Mouse (Mus musculus): ENCODE results near the gene Olfr1209. TPM values are rescaled to one million over a fixed set of nuclear protein-coding genes. Genes with fewer than 3 reads are reported as not detected.

The Olfr1209 gene
- polyA plus RNA-seq (2011; ENCODE audit: insufficient read depth, insufficient read length, low replicate concordance, missing spikeins): not detected in 2 replicates

DNA sequence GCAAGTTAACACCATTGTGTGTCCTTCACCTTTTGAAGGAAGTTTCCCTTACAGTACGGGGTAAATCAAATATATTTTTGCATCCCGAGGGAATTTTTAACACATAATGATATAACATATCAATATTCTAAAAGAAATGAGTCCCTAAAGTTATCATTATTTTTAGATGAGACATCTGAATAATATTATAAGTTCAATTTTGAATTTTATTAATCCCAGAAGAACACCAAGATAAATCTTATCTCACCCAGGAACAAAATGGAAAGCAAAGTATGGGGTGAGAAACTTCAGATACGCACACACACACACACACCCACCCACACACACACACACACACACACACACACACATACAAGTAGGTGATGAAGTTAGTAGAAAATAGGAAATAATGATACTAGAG, at the start of gene Olfr1209:
Olfr1209 (minus strand) TSS at position 101 of the 400 bp plus-strand sequence.
- no peak within 1 kb of the TSS for H3K4me3 ChIP-seq (replicated peaks; ENCODE audit: control insufficient read depth, low read depth, low read length)
- no peak within 1 kb of the TSS for H3K27ac ChIP-seq (ENCODE audit: control insufficient read depth, insufficient read depth, low read depth, low read length, poor library complexity)
- TF ChIP-seq POLR2A (IDR thresholded peaks at IDR 0.05; ENCODE audit: borderline replicate concordance, control insufficient read depth, low read depth, low read length): no peak
- TF ChIP-seq CTCF (IDR thresholded peaks at IDR 0.05; ENCODE audit: control insufficient read depth, insufficient read depth, low read length): no peak
- 80% methylated on average over 3 of the region's 3 CpGs for WGBS
- H3K4me1 ChIP-seq (ENCODE audit: control insufficient read depth, insufficient read depth, low read length): no peaks in the 10 kb centered on the region

DNA sequence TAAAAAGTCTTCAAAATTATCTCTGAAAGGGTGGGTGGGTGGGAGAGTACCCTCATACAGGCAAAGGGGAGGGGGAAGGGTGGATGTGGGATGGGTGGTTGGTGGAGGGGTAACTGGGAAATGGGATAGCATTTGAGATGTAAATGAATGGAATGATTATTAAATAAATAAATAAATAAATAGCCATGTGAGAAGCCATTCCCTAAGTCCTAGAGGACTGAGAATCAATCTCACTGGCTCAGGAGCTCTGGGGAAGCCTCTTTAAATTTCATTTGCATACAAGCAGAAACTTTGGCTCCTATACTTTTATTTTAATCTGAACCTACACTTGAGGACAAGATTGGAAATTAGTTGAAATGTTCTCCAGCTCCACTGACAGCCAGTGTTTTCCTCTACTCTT, 38.7 kb upstream of the Olfr1209 start, which contains the start of gene Olfr1212:
Olfr1212 (plus strand) TSS at position 301 of the 400 bp plus-strand sequence.
- Histone ChIP-seq H3K27ac (ENCODE audit: control insufficient read depth, insufficient read depth, low read depth, low read length, poor library complexity) (no peak within 1 kb of the TSS), H3K4me1 (ENCODE audit: control insufficient read depth, insufficient read depth, low read length) (no peaks in the 10 kb centered on the region), H3K4me3 (replicated peaks; ENCODE audit: control insufficient read depth, low read depth, low read length) (no peak within 1 kb of the TSS)
- TF ChIP-seq CTCF (IDR thresholded peaks at IDR 0.05; ENCODE audit: control insufficient read depth, insufficient read depth, low read length) (no peak), POLR2A (IDR thresholded peaks at IDR 0.05; ENCODE audit: borderline replicate concordance, control insufficient read depth, low read depth, low read length) (no peak)

GRCm38 (mm10) chr2:88938011-88938410, 23.1 kb upstream of the Olfr1209 start, which contains the start of gene Olfr1211:
TSS of gene Olfr1211 (minus strand) at chr2:88938111.
- H3K27ac ChIP-seq (ENCODE audit: control insufficient read depth, insufficient read depth, low read depth, low read length, poor library complexity): no peak within 1 kb of the TSS
- H3K4me1 ChIP-seq (ENCODE audit: control insufficient read depth, insufficient read depth, low read length): no peaks in the 10 kb centered on the region
- TF ChIP-seq CTCF (IDR thresholded peaks at IDR 0.05; ENCODE audit: control insufficient read depth, insufficient read depth, low read length) (no peak), POLR2A (IDR thresholded peaks at IDR 0.05; ENCODE audit: borderline replicate concordance, control insufficient read depth, low read depth, low read length) (no peak)
- H3K4me3 ChIP-seq (replicated peaks; ENCODE audit: control insufficient read depth, low read depth, low read length): no peak within 1 kb of the TSS
- WGBS: 70% methylated on average over 1 of the region's 1 CpGs

DNA sequence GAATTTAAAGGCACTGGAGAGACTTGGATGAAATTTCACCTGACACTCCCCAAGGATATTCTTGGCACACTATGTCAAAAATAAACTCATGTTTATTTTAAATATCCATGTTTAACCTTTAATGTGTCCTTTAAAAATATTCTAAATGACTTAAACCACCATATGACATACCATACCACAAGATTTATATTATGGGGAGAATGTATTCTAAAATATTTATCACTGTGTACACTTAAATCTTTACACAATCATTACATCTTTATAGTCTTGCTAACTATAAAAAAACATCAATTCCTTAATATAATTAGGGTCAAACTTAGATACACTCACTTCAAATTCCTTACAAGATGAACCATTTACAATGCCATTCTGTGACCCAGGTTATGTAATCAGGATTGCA, 12.7 kb downstream of the Olfr1209 start, which contains the start of gene Olfr1208:
Olfr1208 (minus strand) TSS at position 101 of the 400 bp plus-strand sequence.
- H3K4me1 ChIP-seq (ENCODE audit: control insufficient read depth, insufficient read depth, low read length): no peaks in the 10 kb centered on the region
- no peak within 1 kb of the TSS for H3K27ac ChIP-seq (ENCODE audit: control insufficient read depth, insufficient read depth, low read depth, low read length, poor library complexity)
- H3K4me3 ChIP-seq (replicated peaks; ENCODE audit: control insufficient read depth, low read depth, low read length): no peak within 1 kb of the TSS
- TF ChIP-seq CTCF (IDR thresholded peaks at IDR 0.05; ENCODE audit: control insufficient read depth, insufficient read depth, low read length): no peak
- no peak for TF ChIP-seq POLR2A (IDR thresholded peaks at IDR 0.05; ENCODE audit: borderline replicate concordance, control insufficient read depth, low read depth, low read length)

- TF ChIP-seq CTCF (IDR thresholded peaks at IDR 0.05; ENCODE audit: control insufficient read depth, insufficient read depth, low read length): no peak
- no peak for TF ChIP-seq POLR2A (IDR thresholded peaks at IDR 0.05; ENCODE audit: borderline replicate concordance, control insufficient read depth, low read depth, low read length)
- H3K27ac ChIP-seq (ENCODE audit: control insufficient read depth, insufficient read depth, low read depth, low read length, poor library complexity): no peak within 1 kb of the TSS
- H3K4me1 ChIP-seq (ENCODE audit: control insufficient read depth, insufficient read depth, low read length): no peaks in the 10 kb centered on the region
- H3K4me3 ChIP-seq (replicated peaks; ENCODE audit: control insufficient read depth, low read depth, low read length): no peak within 1 kb of the TSS
- WGBS: 70% methylated on average over 2 of the region's 2 CpGs
Observed at GRCm38 (mm10) chr2:88862931-88863330, 52.0 kb downstream of the Olfr1209 start, which contains the start of gene Olfr1206. TSS of gene Olfr1206 (plus strand) at chr2:88863231.

Other genes with a start within 250 kb of the Olfr1209 start
- not detected in 2 replicates for gene Olfr1193, start 239.5 kb downstream of the Olfr1209 start, polyA plus RNA-seq (2011; ENCODE audit: insufficient read depth, insufficient read length, low replicate concordance, missing spikeins)
- not detected in 2 replicates for gene Olfr1195, start 226.0 kb downstream of the Olfr1209 start, polyA plus RNA-seq (2011; ENCODE audit: insufficient read depth, insufficient read length, low replicate concordance, missing spikeins)
- not detected in 2 replicates for gene Olfr1196, start 210.6 kb downstream of the Olfr1209 start, polyA plus RNA-seq (2011; ENCODE audit: insufficient read depth, insufficient read length, low replicate concordance, missing spikeins)
- gene Olfr1197, start 182.8 kb downstream of the Olfr1209 start, polyA plus RNA-seq (2011; ENCODE audit: insufficient read depth, insufficient read length, low replicate concordance, missing spikeins): not detected in 2 replicates
- 0.87 TPM in 1 of 2 replicates, not detected in the other for gene Olfr1198, start 163.8 kb downstream of the Olfr1209 start, polyA plus RNA-seq (2011; ENCODE audit: insufficient read depth, insufficient read length, low replicate concordance, missing spikeins)
- 0.63 TPM in 1 of 2 replicates, not detected in the other for gene Olfr1199, start 154.7 kb downstream of the Olfr1209 start, polyA plus RNA-seq (2011; ENCODE audit: insufficient read depth, insufficient read length, low replicate concordance, missing spikeins)
- not detected in 2 replicates for gene Olfr1200, start 144.7 kb downstream of the Olfr1209 start, polyA plus RNA-seq (2011; ENCODE audit: insufficient read depth, insufficient read length, low replicate concordance, missing spikeins)
- not detected in 2 replicates for gene Olfr1201, start 122.1 kb downstream of the Olfr1209 start, polyA plus RNA-seq (2011; ENCODE audit: insufficient read depth, insufficient read length, low replicate concordance, missing spikeins)
- not detected in 2 replicates for gene Olfr1202, start 100.7 kb downstream of the Olfr1209 start, polyA plus RNA-seq (2011; ENCODE audit: insufficient read depth, insufficient read length, low replicate concordance, missing spikeins)
- gene Olfr1205, start 85.4 kb downstream of the Olfr1209 start, polyA plus RNA-seq (2011; ENCODE audit: insufficient read depth, insufficient read length, low replicate concordance, missing spikeins): not detected in 2 replicates
- not detected in 2 replicates for gene Olfr1204, start 65.9 kb downstream of the Olfr1209 start, polyA plus RNA-seq (2011; ENCODE audit: insufficient read depth, insufficient read length, low replicate concordance, missing spikeins)
- gene Olfr1206, start 51.9 kb downstream of the Olfr1209 start, polyA plus RNA-seq (2011; ENCODE audit: insufficient read depth, insufficient read length, low replicate concordance, missing spikeins): not detected in 2 replicates
- gene Olfr1208, start 12.8 kb downstream of the Olfr1209 start, polyA plus RNA-seq (2011; ENCODE audit: insufficient read depth, insufficient read length, low replicate concordance, missing spikeins): not detected in 2 replicates
- gene Olfr1211, start 23.0 kb upstream of the Olfr1209 start, polyA plus RNA-seq (2011; ENCODE audit: insufficient read depth, insufficient read length, low replicate concordance, missing spikeins): not detected in 2 replicates
- not detected in 2 replicates for gene Olfr1212, start 38.8 kb upstream of the Olfr1209 start, polyA plus RNA-seq (2011; ENCODE audit: insufficient read depth, insufficient read length, low replicate concordance, missing spikeins)
- gene Gm13762, start 65.1 kb upstream of the Olfr1209 start, polyA plus RNA-seq (2011; ENCODE audit: insufficient read depth, insufficient read length, low replicate concordance, missing spikeins): not detected in 2 replicates
- not detected in 2 replicates for gene Olfr1214, start 77.5 kb upstream of the Olfr1209 start, polyA plus RNA-seq (2011; ENCODE audit: insufficient read depth, insufficient read length, low replicate concordance, missing spikeins)
- not detected in 2 replicates for gene Olfr1215, start 91.8 kb upstream of the Olfr1209 start, polyA plus RNA-seq (2011; ENCODE audit: insufficient read depth, insufficient read length, low replicate concordance, missing spikeins)
- gene Olfr1216, start 103.2 kb upstream of the Olfr1209 start, polyA plus RNA-seq (2011; ENCODE audit: insufficient read depth, insufficient read length, low replicate concordance, missing spikeins): not detected in 2 replicates
- gene Olfr1217, start 116.9 kb upstream of the Olfr1209 start, polyA plus RNA-seq (2011; ENCODE audit: insufficient read depth, insufficient read length, low replicate concordance, missing spikeins): not detected in 2 replicates
- gene Olfr1218, start 146.0 kb upstream of the Olfr1209 start, polyA plus RNA-seq (2011; ENCODE audit: insufficient read depth, insufficient read length, low replicate concordance, missing spikeins): not detected in 2 replicates
- gene Olfr1219, start 168.4 kb upstream of the Olfr1209 start, polyA plus RNA-seq (2011; ENCODE audit: insufficient read depth, insufficient read length, low replicate concordance, missing spikeins): 0.27 TPM in 1 of 2 replicates, not detected in the other
- not detected in 2 replicates for gene Olfr1220, start 191.7 kb upstream of the Olfr1209 start, polyA plus RNA-seq (2011; ENCODE audit: insufficient read depth, insufficient read length, low replicate concordance, missing spikeins)
- gene Olfr1221, start 202.1 kb upstream of the Olfr1209 start, polyA plus RNA-seq (2011; ENCODE audit: insufficient read depth, insufficient read length, low replicate concordance, missing spikeins): not detected in 2 replicates
- not detected in 2 replicates for gene Olfr1222, start 217.9 kb upstream of the Olfr1209 start, polyA plus RNA-seq (2011; ENCODE audit: insufficient read depth, insufficient read length, low replicate concordance, missing spikeins)
- not detected in 2 replicates for gene Olfr1223, start 236.4 kb upstream of the Olfr1209 start, polyA plus RNA-seq (2011; ENCODE audit: insufficient read depth, insufficient read length, low replicate concordance, missing spikeins)
- gene Olfr1224-ps1, start 248.9 kb upstream of the Olfr1209 start, polyA plus RNA-seq (2011; ENCODE audit: insufficient read depth, insufficient read length, low replicate concordance, missing spikeins): not detected in 2 replicates

All from bone marrow, adult 2 months (tissue).